Mouse (Mus musculus): Measurements from ENCODE around the gene A830005F24Rik. TPM values are rescaled to one million over a fixed set of nuclear protein-coding genes. Genes with fewer than 3 reads are reported as not detected.
"Not testable (repeated sequence)": the region's sequence is repeated elsewhere in the genome, so short reads cannot be mapped to it uniquely, and the experiment has no call there.

Gene A830005F24Rik
- polyA plus RNA-seq, 1 experiment from 2014 or later, result 3.1 TPM

GRCm38 (mm10) chr13:48515861-48516260, 2.5 kb downstream of the A830005F24Rik start:
- no peak overlapping the region for H3K27ac ChIP-seq (replicated peaks)
- H3K4me3 ChIP-seq, result no peak overlapping the region
- 91% methylated on average over 4 of the region's 4 CpGs for WGBS
- ATAC-seq (replicated peaks), result no peak
- H3K36me3 ChIP-seq, result no peaks in the 10 kb centered on the region
- peaks cover 13% of the 10 kb centered on the region for H3K4me1 ChIP-seq
- H3K4me2 ChIP-seq (replicated peaks), result no peak overlapping the region
- no peaks in the 10 kb centered on the region for H3K27me3 ChIP-seq
- no peak overlapping the region for H3K9ac ChIP-seq (replicated peaks)
- 0 out of 2 replicates have a peak, but pooled peaks cover 8% of the 10 kb centered on the region for H3K9me3 ChIP-seq

GRCm38 (mm10) chr13:48519122-48519521, 5.8 kb downstream of the A830005F24Rik start:
- not testable (repeated sequence) for H3K27ac ChIP-seq (replicated peaks); H3K27me3 ChIP-seq; H3K4me2 ChIP-seq (replicated peaks); H3K4me1 ChIP-seq; H3K9ac ChIP-seq (replicated peaks); H3K4me3 ChIP-seq; H3K9me3 ChIP-seq; H3K36me3 ChIP-seq; ATAC-seq (replicated peaks)

GRCm38 (mm10) chr13:48525745-48526144, 12.4 kb downstream of the A830005F24Rik start:
- ATAC-seq (replicated peaks), result no peak
- 78% methylated on average over 5 of the region's 5 CpGs for WGBS
- H3K9ac ChIP-seq (replicated peaks), result no peak overlapping the region

GRCm38 (mm10) chr13:48528123-48528871, 14.9 kb downstream of the A830005F24Rik start:
- peak; percentile 51 for ATAC-seq (replicated peaks)
- no peak overlapping the region for H3K4me2 ChIP-seq (replicated peaks)
- H3K9ac ChIP-seq (replicated peaks), result no peak overlapping the region
- 56% methylated on average over 15 of the region's 15 CpGs for WGBS
- H3K36me3 ChIP-seq, result no peaks in the 10 kb centered on the region
- no peak overlapping the region for H3K27ac ChIP-seq (replicated peaks)
- no peaks in the 10 kb centered on the region for H3K9me3 ChIP-seq
- no peaks in the 10 kb centered on the region for H3K4me1 ChIP-seq
- H3K27me3 ChIP-seq, result no peaks in the 10 kb centered on the region
- H3K4me3 ChIP-seq, result no peak overlapping the region

More at GRCm38 (mm10) chr13:48525745-48526144, 12.4 kb downstream of the A830005F24Rik start:
- H3K9me3 ChIP-seq, result no peaks in the 10 kb centered on the region
- H3K27me3 ChIP-seq, result no peaks in the 10 kb centered on the region
- H3K4me2 ChIP-seq (replicated peaks), result no peak overlapping the region
- no peak overlapping the region for H3K27ac ChIP-seq (replicated peaks)
- H3K36me3 ChIP-seq, result no peaks in the 10 kb centered on the region
- no peaks in the 10 kb centered on the region for H3K4me1 ChIP-seq
- no peak overlapping the region for H3K4me3 ChIP-seq

- H3K27ac ChIP-seq (replicated peaks), result no peak overlapping the region
- no peak overlapping the region for H3K9ac ChIP-seq (replicated peaks)
- 52% methylated on average over 2 of the region's 2 CpGs for WGBS
- ATAC-seq (replicated peaks), result no peak
- no peak overlapping the region for H3K4me2 ChIP-seq (replicated peaks)
- H3K4me1 ChIP-seq, result no peaks in the 10 kb centered on the region
- H3K4me3 ChIP-seq, result no peak overlapping the region
- no peaks in the 10 kb centered on the region for H3K9me3 ChIP-seq
- no peaks in the 10 kb centered on the region for H3K27me3 ChIP-seq
- H3K36me3 ChIP-seq, result no peaks in the 10 kb centered on the region
These were observed 15.7 kb downstream of the A830005F24Rik start for GRCm38 (mm10) chr13:48529028-48529427.

- ATAC-seq (replicated peaks), result no peak
- no peak overlapping the region for H3K4me2 ChIP-seq (replicated peaks)
- H3K4me3 ChIP-seq, result no peak overlapping the region
- 78% methylated on average over 2 of the region's 2 CpGs for WGBS
- no peak overlapping the region for H3K9ac ChIP-seq (replicated peaks)
- H3K36me3 ChIP-seq, result 0 out of 2 replicates have a peak, but pooled peaks cover under 1% of the 10 kb centered on the region
- no peaks in the 10 kb centered on the region for H3K4me1 ChIP-seq
- no peak overlapping the region for H3K27ac ChIP-seq (replicated peaks)
- H3K9me3 ChIP-seq, result no peaks in the 10 kb centered on the region
- H3K27me3 ChIP-seq, result no peaks in the 10 kb centered on the region
These were observed 17.3 kb downstream of the A830005F24Rik start for GRCm38 (mm10) chr13:48530685-48531084.

GRCm38 (mm10) chr13:48531448-48531847, 18.1 kb downstream of the A830005F24Rik start:
- H3K4me3 ChIP-seq, result no peak overlapping the region
- 82% methylated on average over 2 of the region's 2 CpGs for WGBS
- 0 out of 2 replicates have a peak, but pooled peaks cover 3% of the 10 kb centered on the region for H3K36me3 ChIP-seq
- H3K9me3 ChIP-seq, result no peaks in the 10 kb centered on the region
- no peaks in the 10 kb centered on the region for H3K27me3 ChIP-seq
- H3K9ac ChIP-seq (replicated peaks), result no peak overlapping the region
- no peak overlapping the region for H3K27ac ChIP-seq (replicated peaks)
- H3K4me1 ChIP-seq, result no peaks in the 10 kb centered on the region
- no peak overlapping the region for H3K4me2 ChIP-seq (replicated peaks)
- no peak for ATAC-seq (replicated peaks)

- H3K4me2 ChIP-seq (replicated peaks), result no peak overlapping the region
- H3K9me3 ChIP-seq, result no peaks in the 10 kb centered on the region
- no peak for ATAC-seq (replicated peaks)
- no peaks in the 10 kb centered on the region for H3K27me3 ChIP-seq
- H3K4me1 ChIP-seq, result no peaks in the 10 kb centered on the region
- WGBS, result 90% methylated on average over 5 of the region's 5 CpGs
- peaks cover 11% of the 10 kb centered on the region; the same call in 1 of the 2 replicates for H3K36me3 ChIP-seq
- no peak overlapping the region for H3K9ac ChIP-seq (replicated peaks)
- no peak overlapping the region for H3K4me3 ChIP-seq
- H3K27ac ChIP-seq (replicated peaks), result no peak overlapping the region
These were observed 20.1 kb downstream of the A830005F24Rik start for GRCm38 (mm10) chr13:48533441-48533840.

- WGBS, result 70% methylated on average over 1 of the region's 1 CpGs
- Histone ChIP-seq H3K4me3 (no peak overlapping the region), H3K4me2 (replicated peaks) (no peak overlapping the region), H3K4me1 (peaks cover 52% of the 10 kb centered on the region), H3K9ac (replicated peaks) (no peak overlapping the region), H3K27me3 (no peaks in the 10 kb centered on the region), H3K9me3 (no peaks in the 10 kb centered on the region), H3K36me3 (peaks cover 11% of the 10 kb centered on the region; the same call in 1 of the 2 replicates), H3K27ac (replicated peaks) (no peak overlapping the region)
- ATAC-seq (replicated peaks), result no peak
These were observed 27.1 kb downstream of the A830005F24Rik start for GRCm38 (mm10) chr13:48540488-48540887.

- Histone ChIP-seq H3K4me3 (peak overlapping the region; percentile 95), H3K4me2 (replicated peaks) (peak overlapping the region; percentile 79), H3K4me1 (peaks cover 51% of the 10 kb centered on the region), H3K9ac (replicated peaks) (no peak overlapping the region), H3K9me3 (no peaks in the 10 kb centered on the region), H3K36me3 (no peaks in the 10 kb centered on the region), H3K27ac (replicated peaks) (no peak overlapping the region), H3K27me3 (no peaks in the 10 kb centered on the region)
- no peak for ATAC-seq (replicated peaks)
These were observed 31.0 kb downstream of the A830005F24Rik start for GRCm38 (mm10) chr13:48544391-48544790.

- H3K9me3 ChIP-seq, result no peaks in the 10 kb centered on the region
- ATAC-seq (replicated peaks), result no peak
- H3K4me3 ChIP-seq, result peak overlapping the region; percentile 95
- H3K4me1 ChIP-seq, result peaks cover 48% of the 10 kb centered on the region
- H3K27me3 ChIP-seq, result no peaks in the 10 kb centered on the region
- peak overlapping the region; percentile 79 for H3K4me2 ChIP-seq (replicated peaks)
- H3K27ac ChIP-seq (replicated peaks), result no peak overlapping the region
- 46% methylated on average over 4 of the region's 4 CpGs for WGBS
- H3K9ac ChIP-seq (replicated peaks), result peak overlapping the region; percentile 92; the same call in 1 of the 2 replicates
- no peaks in the 10 kb centered on the region for H3K36me3 ChIP-seq
These were observed 31.5 kb downstream of the A830005F24Rik start for GRCm38 (mm10) chr13:48544867-48545266.

GRCm38 (mm10) chr13:48545476-48546281, 32.3 kb downstream of the A830005F24Rik start:
- H3K4me2 ChIP-seq (replicated peaks), result peak overlapping the region; percentile 79
- peak; percentile 85 for ATAC-seq (replicated peaks)
- H3K4me1 ChIP-seq, result peaks cover 41% of the 10 kb centered on the region
- peak overlapping the region; percentile 99 for H3K27ac ChIP-seq (replicated peaks)
- no peaks in the 10 kb centered on the region for H3K36me3 ChIP-seq
- H3K4me3 ChIP-seq, result peak overlapping the region; percentile 95
- under 1% methylated on average over 56 of the region's 72 CpGs for WGBS
- H3K9me3 ChIP-seq, result no peaks in the 10 kb centered on the region
- no peaks in the 10 kb centered on the region for H3K27me3 ChIP-seq
- peak overlapping the region; percentile 92 for H3K9ac ChIP-seq (replicated peaks)

Data from forebrain, embryonic 15.5 days (tissue).